Comparison of ENCODE assay signal across 30 mouse cellular contexts in the genomic region with DNA sequence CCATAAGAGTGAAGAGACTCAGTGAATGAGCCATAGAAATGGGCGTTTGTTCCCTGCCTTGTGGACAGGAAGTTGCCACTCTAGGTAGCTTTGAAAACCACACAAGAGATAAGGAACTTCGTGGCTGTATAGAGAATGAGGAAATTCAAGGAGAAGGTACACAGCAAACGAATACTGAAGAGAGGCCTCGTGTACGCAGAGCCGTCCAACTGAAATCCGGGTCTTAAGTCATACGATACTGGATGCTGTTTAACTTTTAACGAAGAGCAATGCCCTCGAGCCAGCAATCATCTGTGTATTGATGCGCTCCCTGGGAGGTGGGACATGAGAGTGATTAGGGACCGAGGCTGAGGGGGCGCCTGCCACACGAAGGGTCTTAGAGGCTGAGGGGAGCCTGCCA. TPM values are rescaled to one million over a fixed set of nuclear protein-coding genes. Genes with fewer than 3 reads are reported as not detected.
A peak's percentile ranks its signal among the peaks of the same experiment; 100 is the strongest.
DNase-seq lines count a peak whose midpoint lies in the region; ATAC-seq and TF ChIP-seq lines count a peak whose summit lies in the region.
"Had no signal": no experiment of that assay in that cellular context is flagged by ENCODE, and none has a peak within 500 bp of the region (broad histone marks: within the 10 kb centered on the region; RNA-seq: fewer than 3 reads in every experiment).

No protein-coding gene starts in this region.

- H3K9ac ChIP-seq in lung, embryonic 16.5 days (ENCODE audit: low read length) = no peak overlapping the region
- peak overlapping the region; percentile 60 for H3K9ac ChIP-seq in MEL (ENCODE audit: control insufficient read depth, low read depth, low read length, poor library complexity, severe bottlenecking)
- H3K9ac ChIP-seq: embryonic facial prominence, embryonic 12.5 days; hindbrain, embryonic 14.5 days; limb, embryonic 13.5 days; liver, embryonic 13.5 days; neural tube, embryonic 15.5 days had no signal

- TF ChIP-seq CTCF in MEL (IDR thresholded peaks at IDR 0.05 in 2 of 3, conservative IDR thresholded peaks at IDR 0.05 in 1 of 3; ENCODE audit: control insufficient read depth in 1 of 3, insufficient read depth in 1 of 3, low read depth in 2 of 3, low read length in 3 of 3, poor library complexity in 1 of 3, severe bottlenecking in 1 of 3) = no peak

- H3K27ac ChIP-seq in lung, embryonic 16.5 days (ENCODE audit: low read length) = 0 out of 2 replicates have a peak overlapping the region, but pooled peaks have one; percentile 4
- peak overlapping the region; percentile 74 for H3K27ac ChIP-seq in MEL (ENCODE audit: control insufficient read depth, low read depth, low read length)
- no peak overlapping the region for H3K27ac ChIP-seq in limb, embryonic 10.5 days
- H3K27ac ChIP-seq: embryonic facial prominence, embryonic 12.5 days; hindbrain, embryonic 14.5 days; left cerebral cortex, adult 2 months; limb, embryonic 13.5 days; liver, embryonic 13.5 days; neural tube, embryonic 15.5 days; stomach, postnatal 0 days had no signal

- H3K9me3 ChIP-seq in lung, embryonic 16.5 days (ENCODE audit: control insufficient read depth, low read length) = no peaks in the 10 kb centered on the region
- H3K9me3 ChIP-seq in MEL (replicated peaks; ENCODE audit: insufficient read depth, low read length) = no peaks in the 10 kb centered on the region
- no peaks in the 10 kb centered on the region for H3K9me3 ChIP-seq in limb, embryonic 10.5 days (replicated peaks)
- H3K9me3 ChIP-seq: embryonic facial prominence, embryonic 12.5 days; liver, embryonic 13.5 days; neural tube, embryonic 15.5 days had no signal

- TF ChIP-seq RAD21 in MEL (IDR thresholded peaks at IDR 0.05; ENCODE audit: low read depth, low read length) = no peak

- WGBS in lung, embryonic 16.5 days = 56% methylated on average over 14 of the region's 14 CpGs
- 79% methylated on average over 14 of the region's 14 CpGs for whole genome bisulfite sequencing in limb, embryonic 10.5 days

- peaks cover 7% of the 10 kb centered on the region; the same call in 1 of the 2 replicates for H3K4me1 ChIP-seq in lung, embryonic 16.5 days (replicated peaks; ENCODE audit: control insufficient read depth, insufficient read depth, low read length)
- H3K4me1 ChIP-seq in MEL (ENCODE audit: control insufficient read depth in 1 of 2, insufficient read depth in 2 of 2, low read length in 2 of 2) = peaks cover 10 to 14% of the 10 kb centered on the region in 2 experiments
- H3K4me1 ChIP-seq in limb, embryonic 10.5 days = peaks cover 5% of the 10 kb centered on the region; the same call in 1 of the 2 replicates

- H3K27me3 ChIP-seq in lung, embryonic 16.5 days (ENCODE audit: control insufficient read depth, insufficient read depth, low read depth, low read length) = no peaks in the 10 kb centered on the region
- no peaks in the 10 kb centered on the region for H3K27me3 ChIP-seq in MEL (ENCODE audit: control insufficient read depth in 1 of 2, insufficient read depth in 2 of 2, low read length in 2 of 2)
- no peaks in the 10 kb centered on the region for H3K27me3 ChIP-seq in limb, embryonic 10.5 days (ENCODE audit: low read depth, poor library complexity, severe bottlenecking)
- H3K27me3 ChIP-seq: embryonic facial prominence, embryonic 12.5 days; limb, embryonic 13.5 days; liver, embryonic 13.5 days; megakaryocyte, embryonic 14.5 days; neural tube, embryonic 15.5 days had no signal

- peak; percentile 53 to 81; a peak in 3 of 4 replicates for TF ChIP-seq EP300 in MEL (IDR thresholded peaks at IDR 0.05; ENCODE audit: low read depth in 1 of 2, low read length in 2 of 2)

- 0 out of 2 replicates have a peak, but pooled peaks have one; percentile 27 for ATAC-seq in lung, embryonic 16.5 days (ENCODE audit: low read depth)
- peak; percentile 80 for ATAC-seq in granulocyte monocyte progenitor cell, adult 5-6 weeks (replicated peaks; ENCODE audit: poor library complexity, severe bottlenecking)
- 0 out of 2 replicates have a peak, but pooled peaks have one; percentile 30 for ATAC-seq in neutrophil, adult 5-6 weeks (ENCODE audit: extremely low read depth, insufficient number of reproducible peaks, low FRiP score, poor library complexity, severe bottlenecking)
- ATAC-seq: forebrain, embryonic 14.5 days; intestine, postnatal 0 days had no signal

- no peaks in the 10 kb centered on the region for H3K36me3 ChIP-seq in lung, embryonic 16.5 days (ENCODE audit: control insufficient read depth, insufficient read depth, low read length)
- peaks cover 0 to 8% of the 10 kb centered on the region in 2 experiments; a peak in 2 of 4 replicates for H3K36me3 ChIP-seq in MEL (ENCODE audit: control insufficient read depth in 1 of 2, insufficient read depth in 2 of 2, low read length in 2 of 2)
- H3K36me3 ChIP-seq in limb, embryonic 10.5 days = no peaks in the 10 kb centered on the region
- H3K36me3 ChIP-seq: embryonic facial prominence, embryonic 12.5 days; limb, embryonic 13.5 days; liver, embryonic 13.5 days had no signal

- H3K79me2 ChIP-seq in MEL (ENCODE audit: control insufficient read depth, insufficient read depth, low read length, poor library complexity) = no peaks in the 10 kb centered on the region

- TF ChIP-seq POLR2A in MEL (IDR thresholded peaks at IDR 0.05; ENCODE audit: control insufficient read depth in 1 of 2, insufficient read depth in 1 of 2, low read depth in 1 of 2, low read length in 2 of 2, poor library complexity in 1 of 2) = 0 out of 4 replicates have a peak, but pooled peaks of 1 of the 2 experiments have one; percentile 39

- H3K4me2 ChIP-seq in lung, embryonic 16.5 days (ENCODE audit: low read depth, low read length) = no peak overlapping the region
- H3K4me2 ChIP-seq: hindbrain, embryonic 14.5 days had no signal

- H3K4me3 ChIP-seq in lung, embryonic 16.5 days (ENCODE audit: low read length) = no peak overlapping the region
- H3K4me3 ChIP-seq in MEL (ENCODE audit: control insufficient read depth in 1 of 2, insufficient read depth in 1 of 2, low read depth in 2 of 2, low read length in 2 of 2) = peak overlapping the region; percentile 54 to 69
- no peak overlapping the region for H3K4me3 ChIP-seq in limb, embryonic 10.5 days
- H3K4me3 ChIP-seq: embryonic facial prominence, embryonic 12.5 days; left cerebral cortex, adult 2 months; liver, embryonic 13.5 days; megakaryocyte, embryonic 14.5 days; neural tube, embryonic 15.5 days had no signal

- DNase-seq in lung, postnatal 36 days = no peak
- peak; percentile 79 for DNase-seq in MEL (ENCODE audit: low read depth, low spot score)
- no peak for DNase-seq in limb, embryonic 10.5 days (ENCODE audit: low spot score)
- DNase-seq in thymus, postnatal 25 days = no peak
- DNase-seq: adrenal gland, postnatal 10 days; cerebellum, adult 11 months; cerebellum, adult 9-10 months; cerebellum, postnatal 36 days; embryo, embryonic 11 days; gastrocnemius, postnatal 14 days; heart, adult 18-20 months; heart, postnatal 4 days; kidney, postnatal 14 days; liver, embryonic 13.5 days; lung, postnatal 10 days; midbrain, embryonic 14.5 days; thymus, adult 18-20 months; thymus, postnatal 4 days had no signal

TF ChIP-seq in MEL, 35 proteins besides CTCF, POLR2A, EP300 and RAD21 (continues in another document):
- TF ChIP-seq ZKSCAN1 (IDR thresholded peaks at IDR 0.05; ENCODE audit: low read depth, low read length) (no peak), POLR2AphosphoS5 (IDR thresholded peaks at IDR 0.05; ENCODE audit: borderline replicate concordance, low read depth, low read length) (peak; percentile 70; the same call in 1 of the 2 replicates), RCOR1 (IDR thresholded peaks at IDR 0.05; ENCODE audit: low read depth, low read length) (peak; percentile 49; the same call in 1 of the 2 replicates), SMC3 (IDR thresholded peaks at IDR 0.05; ENCODE audit: low read depth, low read length) (no peak), GABPA (IDR thresholded peaks at IDR 0.05; ENCODE audit: low read depth, low read length) (no peak), ELF1 (IDR thresholded peaks at IDR 0.05; ENCODE audit: low read depth, low read length) (peak; percentile 63; the same call in 1 of the 2 replicates), ZMIZ1 (IDR thresholded peaks at IDR 0.05; ENCODE audit: low read depth, low read length) (peak; percentile 45; the same call in 1 of the 2 replicates), ZC3H11A (IDR thresholded peaks at IDR 0.05; ENCODE audit: low read depth, low read length) (no peak), USF1 (IDR thresholded peaks at IDR 0.05; ENCODE audit: low read depth, low read length) (no peak), NRF1 (IDR thresholded peaks at IDR 0.05; ENCODE audit: insufficient read depth, low read depth, low read length, poor library complexity, severe bottlenecking) (no peak), CHD1 (IDR thresholded peaks at IDR 0.05; ENCODE audit: low read depth, low read length) (0 out of 2 replicates have a peak, but pooled peaks have one; percentile 4), CHD2 (IDR thresholded peaks at IDR 0.05; ENCODE audit: low read length) (no peak), MAFK (IDR thresholded peaks at IDR 0.05; ENCODE audit: borderline replicate concordance, low read depth, low read length) (no peak), BHLHE40 (IDR thresholded peaks at IDR 0.05; ENCODE audit: borderline replicate concordance, low read depth, low read length) (no peak), NELFE (IDR thresholded peaks at IDR 0.05; ENCODE audit: low read depth, low read length) (no peak), MXI1 (IDR thresholded peaks at IDR 0.05; ENCODE audit: low read depth, low read length) (0 out of 2 replicates have a peak, but pooled peaks have one; percentile 39), TBP (IDR thresholded peaks at IDR 0.05; ENCODE audit: low read depth, low read length) (peak; percentile 57; the same call in 1 of the 2 replicates), ZNF384 (IDR thresholded peaks at IDR 0.05; ENCODE audit: low read depth, low read length) (no peak), MYB (IDR thresholded peaks at IDR 0.05; ENCODE audit: low read depth, low read length) (0 out of 2 replicates have a peak, but pooled peaks have one; percentile 32), MAX (IDR thresholded peaks at IDR 0.05; ENCODE audit: low read length) (peak; percentile 71), HCFC1 (IDR thresholded peaks at IDR 0.05; ENCODE audit: low read depth, low read length) (no peak), GATA1 (IDR thresholded peaks at IDR 0.05; ENCODE audit: low read depth, low read length) (peak; percentile 85)

RNA-seq across cellular contexts. Expression of gene Socs5, which starts 35.7 kb away (rescaled TPM):
- 10.5 and 11.6 TPM in 2 replicates for polyA plus RNA-seq in lung, embryonic 16.5 days (2015; fragmentation: Nextera tagmentation; extraction: Ambion mirVana)
- total RNA-seq in MEL (2012; rRNA removed) = 6.0 and 6.4 TPM in 2 replicates
- 1 to 10 TPM in 1 of 2 experiments, not detected in 1; 9.7 TPM for polyA plus RNA-seq in MEL (2012; ENCODE audit: insufficient read depth in 1 of 2, insufficient read length in 2 of 2, low read depth in 1 of 2, low replicate concordance in 2 of 2, missing spikeins in 1 of 2)
- 6.0 and 6.3 TPM in 2 replicates for total RNA-seq in granulocyte monocyte progenitor cell, adult 5-6 weeks (2014; fragmentation: Nextera tagmentation)
- 3.0 and 3.3 TPM in 2 replicates for total RNA-seq in granulocyte monocyte progenitor cell, adult 5-6 weeks (2017)
- total RNA-seq in neutrophil, adult 5-6 weeks (2017) = 10.9 and 11.2 TPM in 2 replicates
- 9.3 and 9.5 TPM in 2 replicates for polyA plus RNA-seq in limb, embryonic 10.5 days (2016; fragmentation: Nextera tagmentation; extraction: Ambion mirVana)

Comparison
In these comparisons a context has a peak if more than half of its experiments do, and no peak if none do; other contexts are left out.
1. ATAC-seq: peak in every context shown above with its lines; median percentile 80 in granulocyte monocyte progenitor cell, adult 5-6 weeks; 30 in neutrophil, adult 5-6 weeks; 27 in lung, embryonic 16.5 days.
2. H3K4me3 ChIP-seq: peak in MEL (2 of 2); none in lung, embryonic 16.5 days (single experiment) and limb, embryonic 10.5 days (single experiment).